Mouse (Mus musculus) midbrain, embryonic 16.5 days (tissue): ENCODE results near the gene Pkd1l3. TPM values are rescaled to one million over a fixed set of nuclear protein-coding genes. Genes with fewer than 3 reads are reported as not detected.

Experiments
- polyA plus RNA-seq: library from polyadenylated mRNA; unstranded; fragments of >200 nt; fragmentation: Nextera tagmentation; extraction: Ambion mirVana; gene quantifications from 2 replicates; pipeline ENCODE4 v1.2.1, GENCODE M21; 2015

Gene Pkd1l3
- polyA plus RNA-seq, 1 experiment from 2014 or later = 0.20 TPM

Other genes starting within 250 kb of the Pkd1l3 start
- gene Pmfbp1, start 120.5 kb upstream of the Pkd1l3 start, polyA plus RNA-seq = 1.7 and 2.1 TPM in 2 replicates
- gene Dhx38, start 48.7 kb upstream of the Pkd1l3 start, polyA plus RNA-seq = 17.9 and 18.5 TPM in 2 replicates
- 28.0 and 28.9 TPM in 2 replicates for gene Txnl4b, start 48.6 kb upstream of the Pkd1l3 start, polyA plus RNA-seq
- gene Hp, start 35.3 kb upstream of the Pkd1l3 start, polyA plus RNA-seq = 0.17 and 0.40 TPM in 2 replicates
- gene Dhodh, start 5.8 kb upstream of the Pkd1l3 start, polyA plus RNA-seq = 29.7 and 35.7 TPM in 2 replicates
- gene Ist1, start 78.7 kb downstream of the Pkd1l3 start, polyA plus RNA-seq = 158 and 171 TPM in 2 replicates
- gene Zfp821, start 91.0 kb downstream of the Pkd1l3 start, polyA plus RNA-seq = 69.6 and 76.1 TPM in 2 replicates
- 3.7 and 5.1 TPM in 2 replicates for gene Atxn1l, start 123.2 kb downstream of the Pkd1l3 start, polyA plus RNA-seq
- 53.0 and 55.4 TPM in 2 replicates for gene Ap1g1, start 164.0 kb downstream of the Pkd1l3 start, polyA plus RNA-seq